Mouse (Mus musculus): ENCODE measurements at regions not wholly inside any gene's neighbourhood (a gene's known extent, or its start where the extent isn't known, plus 50 kb on each side); places are given as distances from the start of the nearest gene placed in this dataset.
"Not testable (repeated sequence)": the region's sequence is repeated elsewhere in the genome, so short reads cannot be mapped to it uniquely, and the experiment has no call there.

GRCm38 (mm10) chr17:76703823-76704222 is 1152.1 kb upstream of the Fam98a start:
- no peaks in the 10 kb centered on the region for H3K36me3 ChIP-seq
- no peaks in the 10 kb centered on the region for H3K4me1 ChIP-seq
- H3K9ac ChIP-seq = no peak overlapping the region
- no peak overlapping the region for H3K27ac ChIP-seq
- no peak for ATAC-seq (ENCODE audit: insufficient number of reproducible peaks, insufficient read depth, low FRiP score, low TSS enrichment)
- no peaks in the 10 kb centered on the region for H3K27me3 ChIP-seq
- no peak overlapping the region for H3K4me2 ChIP-seq (replicated peaks)
- no peaks in the 10 kb centered on the region; the same call in 1 of the 2 replicates for H3K9me3 ChIP-seq
- H3K4me3 ChIP-seq = no peak overlapping the region

- no peak for ATAC-seq (ENCODE audit: insufficient number of reproducible peaks, insufficient read depth, low FRiP score, low TSS enrichment)
- WGBS = 72% methylated on average over 3 of the region's 3 CpGs
- Histone ChIP-seq H3K9ac (no peak overlapping the region), H3K36me3 (no peaks in the 10 kb centered on the region), H3K9me3 (no peaks in the 10 kb centered on the region; the same call in 1 of the 2 replicates), H3K27ac (no peak overlapping the region), H3K4me2 (replicated peaks) (no peak overlapping the region), H3K27me3 (no peaks in the 10 kb centered on the region), H3K4me3 (no peak overlapping the region), H3K4me1 (no peaks in the 10 kb centered on the region)
Measured at GRCm38 (mm10) chr17:76696219-76696618, 1144.5 kb upstream of the Fam98a start.

GRCm38 (mm10) chr17:76658056-76658455 is 1106.3 kb upstream of the Fam98a start:
- Histone ChIP-seq H3K27me3 (no peaks in the 10 kb centered on the region), H3K4me1 (no peaks in the 10 kb centered on the region), H3K4me2 (replicated peaks) (no peak overlapping the region), H3K36me3 (no peaks in the 10 kb centered on the region), H3K4me3 (no peak overlapping the region), H3K9ac (no peak overlapping the region), H3K27ac (no peak overlapping the region), H3K9me3 (no peaks in the 10 kb centered on the region)
- 0 out of 2 replicates have a peak, but pooled peaks have one; percentile 56 for ATAC-seq (ENCODE audit: insufficient number of reproducible peaks, insufficient read depth, low FRiP score, low TSS enrichment)
- 60% methylated on average over 4 of the region's 4 CpGs for WGBS

GRCm38 (mm10) chr17:76625976-76626375 is 1074.2 kb upstream of the Fam98a start:
- ATAC-seq (ENCODE audit: insufficient number of reproducible peaks, insufficient read depth, low FRiP score, low TSS enrichment) = no peak
- Histone ChIP-seq H3K4me2 (replicated peaks) (no peak overlapping the region), H3K4me1 (no peaks in the 10 kb centered on the region), H3K9ac (no peak overlapping the region), H3K9me3 (no peaks in the 10 kb centered on the region), H3K27me3 (no peaks in the 10 kb centered on the region), H3K36me3 (no peaks in the 10 kb centered on the region), H3K4me3 (no peak overlapping the region), H3K27ac (no peak overlapping the region)
- WGBS = 82% methylated on average over 7 of the region's 7 CpGs

- Histone ChIP-seq H3K27ac (no peak overlapping the region), H3K4me1 (no peaks in the 10 kb centered on the region), H3K27me3 (no peaks in the 10 kb centered on the region), H3K4me3 (no peak overlapping the region), H3K9ac (no peak overlapping the region), H3K36me3 (no peaks in the 10 kb centered on the region), H3K9me3 (no peaks in the 10 kb centered on the region), H3K4me2 (replicated peaks) (no peak overlapping the region)
- ATAC-seq (ENCODE audit: insufficient number of reproducible peaks, insufficient read depth, low FRiP score, low TSS enrichment) = no peak
- WGBS = 83% methylated on average over 1 of the region's 1 CpGs
Measured at GRCm38 (mm10) chr17:76605237-76605636, 1053.5 kb upstream of the Fam98a start.

GRCm38 (mm10) chr17:76578323-76578722 is 1026.6 kb upstream of the Fam98a start:
- Histone ChIP-seq H3K27ac (no peak overlapping the region), H3K27me3 (no peaks in the 10 kb centered on the region), H3K4me1 (no peaks in the 10 kb centered on the region), H3K4me3 (no peak overlapping the region), H3K4me2 (replicated peaks) (no peak overlapping the region), H3K9ac (no peak overlapping the region), H3K36me3 (no peaks in the 10 kb centered on the region), H3K9me3 (no peaks in the 10 kb centered on the region)
- no peak for ATAC-seq (ENCODE audit: insufficient number of reproducible peaks, insufficient read depth, low FRiP score, low TSS enrichment)

- Histone ChIP-seq H3K27ac (no peak overlapping the region), H3K9me3 (no peaks in the 10 kb centered on the region), H3K36me3 (no peaks in the 10 kb centered on the region), H3K4me2 (replicated peaks) (no peak overlapping the region), H3K27me3 (no peaks in the 10 kb centered on the region), H3K4me3 (no peak overlapping the region), H3K4me1 (no peaks in the 10 kb centered on the region), H3K9ac (no peak overlapping the region)
- ATAC-seq (ENCODE audit: insufficient number of reproducible peaks, insufficient read depth, low FRiP score, low TSS enrichment) = no peak
- 57% methylated on average over 1 of the region's 1 CpGs for WGBS
Measured at GRCm38 (mm10) chr17:76559725-76560124, 1008.0 kb upstream of the Fam98a start.

GRCm38 (mm10) chr17:76545566-76545965 is 993.8 kb upstream of the Fam98a start:
- Histone ChIP-seq H3K9ac (no peak overlapping the region), H3K27me3 (no peaks in the 10 kb centered on the region), H3K36me3 (no peaks in the 10 kb centered on the region), H3K27ac (no peak overlapping the region), H3K9me3 (no peaks in the 10 kb centered on the region), H3K4me1 (no peaks in the 10 kb centered on the region), H3K4me2 (replicated peaks) (no peak overlapping the region), H3K4me3 (no peak overlapping the region)
- ATAC-seq (ENCODE audit: insufficient number of reproducible peaks, insufficient read depth, low FRiP score, low TSS enrichment) = no peak
- WGBS = 74% methylated on average over 3 of the region's 3 CpGs

- no peaks in the 10 kb centered on the region for H3K9me3 ChIP-seq
- ATAC-seq (ENCODE audit: insufficient number of reproducible peaks, insufficient read depth, low FRiP score, low TSS enrichment) = no peak
Measured at GRCm38 (mm10) chr17:76535772-76536171, 984.0 kb upstream of the Fam98a start.

GRCm38 (mm10) chr17:76501732-76502131 is 950.0 kb upstream of the Fam98a start:
- Histone ChIP-seq H3K9ac (no peak overlapping the region), H3K36me3 (no peaks in the 10 kb centered on the region), H3K4me2 (replicated peaks) (no peak overlapping the region), H3K4me3 (no peak overlapping the region), H3K27me3 (no peaks in the 10 kb centered on the region), H3K4me1 (no peaks in the 10 kb centered on the region), H3K9me3 (no peaks in the 10 kb centered on the region), H3K27ac (no peak overlapping the region)
- ATAC-seq (ENCODE audit: insufficient number of reproducible peaks, insufficient read depth, low FRiP score, low TSS enrichment) = no peak

More at GRCm38 (mm10) chr17:76535772-76536171, 984.0 kb upstream of the Fam98a start:
- Histone ChIP-seq H3K36me3 (no peaks in the 10 kb centered on the region), H3K9ac (no peak overlapping the region), H3K4me1 (no peaks in the 10 kb centered on the region), H3K27ac (no peak overlapping the region), H3K27me3 (no peaks in the 10 kb centered on the region), H3K4me3 (no peak overlapping the region), H3K4me2 (replicated peaks) (no peak overlapping the region)

- WGBS = 78% methylated on average over 4 of the region's 4 CpGs
Measured at GRCm38 (mm10) chr17:76500446-76500845, 948.7 kb upstream of the Fam98a start.

GRCm38 (mm10) chr17:76499981-76500380 is 948.2 kb upstream of the Fam98a start:
- H3K4me3 ChIP-seq; H3K36me3 ChIP-seq; ATAC-seq (ENCODE audit: insufficient number of reproducible peaks, insufficient read depth, low FRiP score, low TSS enrichment); H3K4me2 ChIP-seq (replicated peaks); H3K27me3 ChIP-seq; H3K9ac ChIP-seq; H3K27ac ChIP-seq; H3K9me3 ChIP-seq; H3K4me1 ChIP-seq: not testable (repeated sequence)

More at GRCm38 (mm10) chr17:76500446-76500845, 948.7 kb upstream of the Fam98a start:
- H3K27me3 ChIP-seq = no peaks in the 10 kb centered on the region
- H3K4me1 ChIP-seq = no peaks in the 10 kb centered on the region
- H3K9me3 ChIP-seq = no peaks in the 10 kb centered on the region
- no peak overlapping the region for H3K4me3 ChIP-seq
- no peak overlapping the region for H3K4me2 ChIP-seq (replicated peaks)
- no peak overlapping the region for H3K27ac ChIP-seq
- H3K9ac ChIP-seq = no peak overlapping the region
- no peak for ATAC-seq (ENCODE audit: insufficient number of reproducible peaks, insufficient read depth, low FRiP score, low TSS enrichment)
- H3K36me3 ChIP-seq = no peaks in the 10 kb centered on the region

- 88% methylated on average over 3 of the region's 3 CpGs for WGBS
Measured at GRCm38 (mm10) chr17:76487347-76487746, 935.6 kb upstream of the Fam98a start.

More at GRCm38 (mm10) chr17:76487347-76487746, 935.6 kb upstream of the Fam98a start:
- Histone ChIP-seq H3K27me3 (no peaks in the 10 kb centered on the region), H3K36me3 (no peaks in the 10 kb centered on the region), H3K9me3 (no peaks in the 10 kb centered on the region), H3K27ac (no peak overlapping the region), H3K9ac (no peak overlapping the region), H3K4me1 (no peaks in the 10 kb centered on the region), H3K4me3 (no peak overlapping the region), H3K4me2 (replicated peaks) (no peak overlapping the region)
- no peak for ATAC-seq (ENCODE audit: insufficient number of reproducible peaks, insufficient read depth, low FRiP score, low TSS enrichment)

Measured in embryonic facial prominence, embryonic 12.5 days (tissue).